Mouse (Mus musculus) neural tube, embryonic 13.5 days (tissue): Measurements from ENCODE around the gene Zbtb32. TPM values are rescaled to one million over a fixed set of nuclear protein-coding genes. Genes with fewer than 3 reads are reported as not detected.

ENCODE experiments used
- ATAC-seq: fragments of 200-750 bp; cut with Nextera tagmentation; 2 replicates; pipeline ENCODE4 v1.8.0; 2017; ENCODE audit warnings: low read depth, mild to moderate bottlenecking, moderate TSS enrichment, moderate library complexity
- H3K27ac ChIP-seq: fragments of 300-500 bp; sonication (generic); replicated peaks from 2 replicates; pipeline ENCODE4 v1.5.1; 2015; ENCODE audit warnings: moderate library complexity, mild to moderate bottlenecking, inconsistent platforms
- H3K27me3 ChIP-seq: fragments of 300-500 bp; sonication (generic); 2 replicates; pipeline ENCODE4 v1.6.1; 2015; ENCODE audit warnings: mild to moderate bottlenecking, inconsistent platforms
- H3K36me3 ChIP-seq: fragments of 300-500 bp; sonication (generic); 2 replicates; pipeline ENCODE4 v1.6.1; 2015; ENCODE audit warnings: mild to moderate bottlenecking, inconsistent platforms
- H3K4me1 ChIP-seq: fragments of 300-500 bp; sonication (generic); replicated peaks from 2 replicates; pipeline ENCODE4 v1.6.1; 2015; ENCODE audit warnings: inconsistent platforms
- H3K4me2 ChIP-seq: fragments of 300-500 bp; sonication (generic); 2 replicates; pipeline ENCODE4 v1.6.1; 2015; ENCODE audit warnings: inconsistent platforms, mild to moderate bottlenecking, moderate library complexity
- H3K4me3 ChIP-seq: fragments of 300-500 bp; sonication (generic); 2 replicates; pipeline ENCODE4 v1.5.1; 2015; ENCODE audit warnings: mild to moderate bottlenecking, inconsistent platforms
- H3K9ac ChIP-seq: fragments of 300-500 bp; sonication (generic); 2 replicates; pipeline ENCODE4 v1.6.1; 2015; ENCODE audit warnings: moderate library complexity, mild to moderate bottlenecking, inconsistent platforms
- H3K9me3 ChIP-seq: fragments of 300-500 bp; sonication (generic); 2 replicates; pipeline ENCODE4 v1.6.1; 2016; ENCODE audit warnings: inconsistent platforms
- WGBS: fragments of 180-500 bp; shearing (Covaris S2); methylation state at CpG from one replicate; pipeline ENCODE4 v1.1.7; 2015; 5-methylcytosine and 5-hydroxymethylcytosine counted together
- polyA plus RNA-seq: library from polyadenylated mRNA; unstranded; fragments of >200 nt; fragmentation: Nextera tagmentation; extraction: Ambion mirVana; gene quantifications from 2 replicates; pipeline ENCODE4 v1.2.1, GENCODE M21; 2015

Gene Zbtb32
- polyA plus RNA-seq = 0.36 and 0.50 TPM in 2 replicates

- no peak for ATAC-seq
- H3K27ac ChIP-seq = peak within 1 kb of the TSS; percentile 71
- H3K4me2 ChIP-seq = peak within 1 kb of the TSS; percentile 45
- no peaks in the 10 kb centered on the region; the same call in 1 of the 2 replicates for H3K27me3 ChIP-seq
- peaks cover 10% of the 10 kb centered on the region for H3K4me1 ChIP-seq
- 0 out of 2 replicates have a peak within 1 kb of the TSS, but pooled peaks have one; percentile 10 for H3K9ac ChIP-seq
- H3K4me3 ChIP-seq = peak within 1 kb of the TSS; percentile 4; the same call in 1 of the 2 replicates
- no peaks in the 10 kb centered on the region for H3K9me3 ChIP-seq
- no peaks in the 10 kb centered on the region for H3K36me3 ChIP-seq
- WGBS = 93% methylated on average over 12 of the region's 12 CpGs
Measured at GRCm38 (mm10) chr7:30598786-30599185, at the start of gene Zbtb32. Gene Zbtb32 (minus strand): TSS chr7:30598909.

GRCm38 (mm10) chr7:30639083-30639482 is 40.4 kb upstream of the Zbtb32 start:
- Histone ChIP-seq H3K9me3 (no peaks in the 10 kb centered on the region), H3K36me3 (peaks cover 42% of the 10 kb centered on the region), H3K9ac (no peak overlapping the region), H3K4me1 (peaks cover 7% of the 10 kb centered on the region), H3K27me3 (peaks cover 42% of the 10 kb centered on the region), H3K4me3 (no peak overlapping the region), H3K4me2 (no peak overlapping the region), H3K27ac (no peak overlapping the region)
- WGBS = 24% methylated on average over 4 of the region's 4 CpGs
- ATAC-seq = no peak

GRCm38 (mm10) chr7:30636395-30636794 is 37.7 kb upstream of the Zbtb32 start:
- Histone ChIP-seq H3K36me3 (peaks cover 16% of the 10 kb centered on the region), H3K9me3 (no peaks in the 10 kb centered on the region), H3K9ac (no peak overlapping the region), H3K4me1 (peaks cover 11% of the 10 kb centered on the region), H3K27me3 (peaks cover 68% of the 10 kb centered on the region), H3K27ac (no peak overlapping the region), H3K4me2 (no peak overlapping the region), H3K4me3 (no peak overlapping the region)
- WGBS = 31% methylated on average over 11 of the region's 11 CpGs
- ATAC-seq = no peak

- Histone ChIP-seq H3K27ac (no peak within 1 kb of the TSS), H3K4me3 (peak within 1 kb of the TSS; percentile 8; the same call in 1 of the 2 replicates), H3K27me3 (peaks cover 74% of the 10 kb centered on the region), H3K36me3 (peaks cover 9% of the 10 kb centered on the region), H3K9ac (no peak within 1 kb of the TSS), H3K4me2 (peak within 1 kb of the TSS; percentile 36), H3K9me3 (no peaks in the 10 kb centered on the region), H3K4me1 (peaks cover 11% of the 10 kb centered on the region)
- WGBS = 6% methylated on average over 5 of the region's 5 CpGs
- ATAC-seq = no peak
Measured at GRCm38 (mm10) chr7:30635752-30636151, 37.0 kb upstream of the Zbtb32 start, which contains the start of gene Etv2. Gene Etv2 (minus strand): TSS chr7:30635852.

- Histone ChIP-seq H3K27ac (no peak overlapping the region), H3K9ac (no peak overlapping the region), H3K4me2 (peak overlapping the region; percentile 36), H3K36me3 (no peaks in the 10 kb centered on the region), H3K4me3 (peak overlapping the region; percentile 8; the same call in 1 of the 2 replicates), H3K9me3 (no peaks in the 10 kb centered on the region), H3K27me3 (peaks cover 84% of the 10 kb centered on the region), H3K4me1 (peaks cover 11% of the 10 kb centered on the region)
- 1% methylated on average over 20 of the region's 20 CpGs for WGBS
- ATAC-seq = 0 out of 2 replicates have a peak, but pooled peaks have one; percentile 36
Measured at GRCm38 (mm10) chr7:30634621-30635020, 35.9 kb upstream of the Zbtb32 start.

GRCm38 (mm10) chr7:30633762-30634412 is 35.2 kb upstream of the Zbtb32 start:
- peaks cover 90% of the 10 kb centered on the region for H3K27me3 ChIP-seq
- H3K9ac ChIP-seq = no peak overlapping the region
- no peaks in the 10 kb centered on the region for H3K36me3 ChIP-seq
- no peak for ATAC-seq
- H3K9me3 ChIP-seq = no peaks in the 10 kb centered on the region
- H3K4me1 ChIP-seq = peaks cover 11% of the 10 kb centered on the region
- WGBS = 4% methylated on average over 27 of the region's 27 CpGs
- H3K4me2 ChIP-seq = no peak overlapping the region
- H3K4me3 ChIP-seq = no peak overlapping the region
- H3K27ac ChIP-seq = no peak overlapping the region

- Histone ChIP-seq H3K4me1 (peaks cover 16% of the 10 kb centered on the region), H3K9ac (no peak overlapping the region), H3K36me3 (peaks cover 6% of the 10 kb centered on the region; the same call in 1 of the 2 replicates)
Measured at GRCm38 (mm10) chr7:30629013-30629412, 30.3 kb upstream of the Zbtb32 start.

GRCm38 (mm10) chr7:30626647-30627046 is 27.9 kb upstream of the Zbtb32 start:
- Histone ChIP-seq H3K4me3 (0 out of 2 replicates have a peak overlapping the region, but pooled peaks have one; percentile 64), H3K36me3 (peaks cover 29% of the 10 kb centered on the region), H3K27ac (peak overlapping the region; percentile 64; the same call in 1 of the 2 replicates), H3K4me2 (peak overlapping the region; percentile 92; the same call in 1 of the 2 replicates), H3K4me1 (peaks cover 12% of the 10 kb centered on the region), H3K9me3 (no peaks in the 10 kb centered on the region), H3K9ac (no peak overlapping the region), H3K27me3 (peaks cover 25% of the 10 kb centered on the region)
- ATAC-seq = peak; percentile 30; the same call in 1 of the 2 replicates
- 84% methylated on average over 5 of the region's 5 CpGs for WGBS

More at GRCm38 (mm10) chr7:30629013-30629412, 30.3 kb upstream of the Zbtb32 start:
- no peak for ATAC-seq
- Histone ChIP-seq H3K9me3 (no peaks in the 10 kb centered on the region), H3K4me2 (no peak overlapping the region), H3K27ac (no peak overlapping the region), H3K27me3 (peaks cover 48% of the 10 kb centered on the region), H3K4me3 (no peak overlapping the region)

- no peaks in the 10 kb centered on the region for H3K9me3 ChIP-seq
- WGBS = 2% methylated on average over 44 of the region's 44 CpGs
- peak; percentile 94 for ATAC-seq
Measured at GRCm38 (mm10) chr7:30625530-30626384, 27.0 kb upstream of the Zbtb32 start, which contains the start of gene Cox6b1. Gene Cox6b1 (minus strand): TSS chr7:30626151.

GRCm38 (mm10) chr7:30619202-30619601 is 20.5 kb upstream of the Zbtb32 start:
- 95% methylated on average over 3 of the region's 3 CpGs for WGBS
- H3K27ac ChIP-seq = no peak overlapping the region
- H3K9me3 ChIP-seq = no peaks in the 10 kb centered on the region
- ATAC-seq = no peak
- H3K36me3 ChIP-seq = peaks cover 74% of the 10 kb centered on the region
- H3K9ac ChIP-seq = no peak overlapping the region
- no peak overlapping the region for H3K4me3 ChIP-seq
- H3K4me1 ChIP-seq = no peaks in the 10 kb centered on the region
- no peak overlapping the region for H3K4me2 ChIP-seq
- no peaks in the 10 kb centered on the region for H3K27me3 ChIP-seq

More at GRCm38 (mm10) chr7:30625530-30626384, 27.0 kb upstream of the Zbtb32 start, which contains the start of gene Cox6b1:
- Histone ChIP-seq H3K27me3 (peaks cover 16% of the 10 kb centered on the region), H3K9ac (peak within 1 kb of the TSS; percentile 85), H3K27ac (peak within 1 kb of the TSS; percentile 64), H3K4me3 (peak within 1 kb of the TSS; percentile 64), H3K36me3 (peaks cover 35% of the 10 kb centered on the region), H3K4me2 (peak within 1 kb of the TSS; percentile 92), H3K4me1 (peaks cover 12% of the 10 kb centered on the region)

- H3K4me3 ChIP-seq = no peak overlapping the region
- no peak overlapping the region for H3K9ac ChIP-seq
- no peaks in the 10 kb centered on the region for H3K27me3 ChIP-seq
- H3K27ac ChIP-seq = no peak overlapping the region
- no peak overlapping the region for H3K4me2 ChIP-seq
- no peaks in the 10 kb centered on the region for H3K4me1 ChIP-seq
- no peak for ATAC-seq
- no peaks in the 10 kb centered on the region for H3K9me3 ChIP-seq
- WGBS = 97% methylated on average over 9 of the region's 9 CpGs
- peaks cover 70% of the 10 kb centered on the region for H3K36me3 ChIP-seq
Measured at GRCm38 (mm10) chr7:30618658-30619057, 19.9 kb upstream of the Zbtb32 start.
